Comparison of ENCODE assay signal across 9 mouse cellular contexts in genomic region chr8:117333619-117334018, GRCm38 (mm10).
DNase-seq lines count a peak whose midpoint lies in the region; ATAC-seq and TF ChIP-seq lines count a peak whose summit lies in the region.
"Had no signal": no experiment of that assay in that cellular context is flagged by ENCODE, and none has a peak within 500 bp of the region (broad histone marks: within the 10 kb centered on the region; RNA-seq: fewer than 3 reads in every experiment).

No protein-coding gene starts in this region.

- ATAC-seq in midbrain, postnatal 0 days (ENCODE audit: low FRiP score): no peak

- peaks cover 67% of the 10 kb centered on the region for H3K4me1 ChIP-seq in midbrain, embryonic 10.5 days
- H3K4me1 ChIP-seq in midbrain, postnatal 0 days (ENCODE audit: insufficient read depth, low read length): peaks cover 12% of the 10 kb centered on the region
- H3K4me1 ChIP-seq in small intestine, adult 2 months (ENCODE audit: control insufficient read depth, insufficient read depth, insufficient read length, low read length): peaks cover 56% of the 10 kb centered on the region

- H3K4me2 ChIP-seq in midbrain, postnatal 0 days (ENCODE audit: low read depth, low read length, poor library complexity, severe bottlenecking): no peak overlapping the region

- no peak overlapping the region; the same call in 1 of the 2 replicates for H3K9ac ChIP-seq in midbrain, postnatal 0 days (replicated peaks; ENCODE audit: low read length, poor library complexity, severe bottlenecking)

- WGBS in midbrain, embryonic 10.5 days: 54% methylated on average over 6 of the region's 6 CpGs
- 48% methylated on average over 6 of the region's 6 CpGs for WGBS in midbrain, postnatal 0 days
- WGBS in small intestine, adult 2 months: 22% methylated on average over 6 of the region's 6 CpGs

- H3K4me3 ChIP-seq in midbrain, embryonic 10.5 days: no peak overlapping the region
- H3K4me3 ChIP-seq in midbrain, postnatal 0 days (ENCODE audit: low read depth, low read length): no peak overlapping the region
- peak overlapping the region; percentile 19; the same call in 1 of the 2 replicates for H3K4me3 ChIP-seq in small intestine, adult 2 months (ENCODE audit: low read depth, low read length)

- no peaks in the 10 kb centered on the region for H3K9me3 ChIP-seq in midbrain, embryonic 10.5 days (replicated peaks)
- H3K9me3 ChIP-seq in midbrain, postnatal 0 days (ENCODE audit: low read length): no peaks in the 10 kb centered on the region

- 0 out of 2 replicates have a peak, but pooled peaks cover 3% of the 10 kb centered on the region for H3K36me3 ChIP-seq in midbrain, embryonic 10.5 days
- H3K36me3 ChIP-seq in midbrain, postnatal 0 days (ENCODE audit: insufficient read depth, low read length): no peaks in the 10 kb centered on the region
- no peaks in the 10 kb centered on the region for H3K36me3 ChIP-seq in small intestine, adult 2 months (ENCODE audit: control insufficient read depth, insufficient read depth, low read length)

- TF ChIP-seq POLR2A in small intestine, adult 2 months (IDR thresholded peaks at IDR 0.05; ENCODE audit: low read depth, low read length): no peak

- 0 out of 2 replicates have a peak overlapping the region, but pooled peaks have one; percentile 7 for H3K27ac ChIP-seq in midbrain, embryonic 10.5 days (replicated peaks)
- no peak overlapping the region for H3K27ac ChIP-seq in midbrain, postnatal 0 days (ENCODE audit: low read depth, low read length)
- H3K27ac ChIP-seq in small intestine, adult 2 months (ENCODE audit: insufficient read depth, low read depth, low read length): peak overlapping the region; percentile 100

- TF ChIP-seq CTCF in midbrain, postnatal 0 days (IDR thresholded peaks at IDR 0.05): no peak
- TF ChIP-seq CTCF in small intestine, adult 2 months (IDR thresholded peaks at IDR 0.05; ENCODE audit: extremely low read depth, insufficient read length, insufficient replicate concordance, low read depth, low read length): no peak

- no peaks in the 10 kb centered on the region for H3K27me3 ChIP-seq in midbrain, embryonic 10.5 days (ENCODE audit: low read depth, poor library complexity, severe bottlenecking)
- no peaks in the 10 kb centered on the region for H3K27me3 ChIP-seq in midbrain, postnatal 0 days (ENCODE audit: insufficient read depth, low read length)
- H3K27me3 ChIP-seq in small intestine, adult 2 months (ENCODE audit: control insufficient read depth, insufficient read depth, low read length): no peaks in the 10 kb centered on the region

- DNase-seq in midbrain, embryonic 10.5 days (ENCODE audit: low spot score): no peak
- DNase-seq in midbrain, postnatal 0 days (ENCODE audit: low spot score): no peak
- peak; percentile 53 for DNase-seq in embryo, embryonic 11 days
- peak; percentile 91 for DNase-seq in kidney, postnatal 14 days
- no peak for DNase-seq in layer of hippocampus, adult 11-12 months (ENCODE audit: low spot score)
- DNase-seq in left cerebral cortex, adult 18-20 months (ENCODE audit: low spot score in 2 of 2): no peak
- DNase-seq in heart, adult 9 months (ENCODE audit: low spot score in 2 of 2): no peak
- DNase-seq: cerebellum, postnatal 14 days had no signal

Comparison
In these comparisons a context has a peak if more than half of its experiments do, and no peak if none do; other contexts are left out.
1. DNase-seq: peak in embryo, embryonic 11 days (single experiment) and kidney, postnatal 14 days (single experiment); none in midbrain, embryonic 10.5 days (single experiment), midbrain, postnatal 0 days (single experiment), layer of hippocampus, adult 11-12 months (single experiment), left cerebral cortex, adult 18-20 months (0 of 2) and heart, adult 9 months (0 of 2).